Mouse (Mus musculus) MEL (cell line): ENCODE data around the gene Bmf. TPM values are rescaled to one million over a fixed set of nuclear protein-coding genes. Genes with fewer than 3 reads are reported as not detected.

ENCODE experiments used
- DNase-seq: peaks from one replicate; pipeline ENCODE4 v3.0.0; 2011; ENCODE audit warnings: low read depth, low spot score
- H3K27ac ChIP-seq: 2 replicates; pipeline ENCODE4 v1.5.1; 2012; ENCODE audit warnings: low read depth, mild to moderate bottlenecking, control low read depth, low read length, moderate library complexity; ENCODE audit not compliant: control insufficient read depth
- H3K27me3 ChIP-seq, 2 experiments: fragments of 150-350 bp in 1 of 2; sonication (generic) in 1 of 2; 2 replicates each; pipeline ENCODE4 v1.6.1; 2012; ENCODE audit warnings: low read length in 2 of 2, mild to moderate bottlenecking in 2 of 2, improper control_type of control experiment in 1 of 2, moderate library complexity in 1 of 2; ENCODE audit not compliant: insufficient read depth in 2 of 2, control insufficient read depth in 1 of 2
- H3K36me3 ChIP-seq, 2 experiments: 2 replicates each; pipeline ENCODE4 v1.6.1; 2012 to 2014; ENCODE audit warnings: low read length in 2 of 2, improper control_type of control experiment in 1 of 2, inconsistent platforms in 1 of 2, mild to moderate bottlenecking in 1 of 2; ENCODE audit not compliant: insufficient read depth in 2 of 2, control insufficient read depth in 1 of 2
- H3K4me1 ChIP-seq, 2 experiments: fragments of 150-350 bp in 1 of 2; sonication (generic) in 1 of 2; 2 replicates each; pipeline ENCODE4 v1.6.1; 2012; ENCODE audit warnings: low read length in 2 of 2, improper control_type of control experiment in 1 of 2, mild to moderate bottlenecking in 1 of 2; ENCODE audit not compliant: insufficient read depth in 2 of 2, control insufficient read depth in 1 of 2
- H3K4me3 ChIP-seq, 2 experiments: fragments of 150-350 bp in 1 of 2; sonication (generic) in 1 of 2; 2 replicates each; pipeline ENCODE4 v1.5.1; 2012; ENCODE audit warnings: low read depth in 2 of 2, low read length in 2 of 2, mild to moderate bottlenecking in 2 of 2, moderate library complexity in 2 of 2, control low read depth in 1 of 2, improper control_type of control experiment in 1 of 2; ENCODE audit not compliant: control insufficient read depth in 1 of 2, insufficient read depth in 1 of 2
- H3K79me2 ChIP-seq: 2 replicates; pipeline ENCODE4 v1.6.1; 2012; ENCODE audit warnings: mild to moderate bottlenecking, low read length, moderate library complexity; ENCODE audit not compliant: control insufficient read depth, poor library complexity, insufficient read depth
- H3K9ac ChIP-seq: 2 replicates; pipeline ENCODE4 v1.6.1; 2012; ENCODE audit warnings: low read depth, mild to moderate bottlenecking, control low read depth, low read length, moderate library complexity; ENCODE audit not compliant: control insufficient read depth, poor library complexity, severe bottlenecking
- H3K9me3 ChIP-seq: fragments of 150-350 bp; sonication (generic); replicated peaks from 2 replicates; pipeline ENCODE4 v1.6.1; 2012; ENCODE audit warnings: mild to moderate bottlenecking, low read length, improper control_type of control experiment, moderate library complexity; ENCODE audit not compliant: insufficient read depth
- BHLHE40 ChIP-seq: IDR thresholded peaks from 2 replicates; pipeline ENCODE4 v1.6.1; 2012; ENCODE audit warnings: low read depth, mild to moderate bottlenecking, inconsistent platforms, low read length, improper control_type of control experiment, borderline replicate concordance
- CHD1 ChIP-seq: IDR thresholded peaks from 2 replicates; pipeline ENCODE4 v1.6.1; 2012; ENCODE audit warnings: low read depth, mild to moderate bottlenecking, inconsistent platforms, low read length, improper control_type of control experiment
- CHD2 ChIP-seq: IDR thresholded peaks from 2 replicates; pipeline ENCODE4 v1.6.1; 2011; ENCODE audit warnings: low read length, improper control_type of control experiment
- E2F4 ChIP-seq: IDR thresholded peaks from 2 replicates; pipeline ENCODE4 v1.6.1; 2011; ENCODE audit warnings: low read depth, low read length, improper control_type of control experiment, borderline replicate concordance
- ELF1 ChIP-seq: IDR thresholded peaks from 2 replicates; pipeline ENCODE4 v1.6.1; 2014; ENCODE audit warnings: low read depth, mild to moderate bottlenecking, inconsistent platforms, low read length, improper control_type of control experiment, moderate library complexity
- GABPA ChIP-seq: IDR thresholded peaks from 2 replicates; pipeline ENCODE4 v1.6.1; 2012; ENCODE audit warnings: low read depth, mild to moderate bottlenecking, inconsistent platforms, low read length, improper control_type of control experiment, moderate library complexity
- GATA1 ChIP-seq: IDR thresholded peaks from 2 replicates; pipeline ENCODE4 v1.6.1; 2011; ENCODE audit warnings: low read depth, low read length, improper control_type of control experiment
- HCFC1 ChIP-seq: IDR thresholded peaks from 2 replicates; pipeline ENCODE4 v1.6.1; 2012; ENCODE audit warnings: low read depth, mild to moderate bottlenecking, inconsistent platforms, low read length, improper control_type of control experiment, moderate library complexity
- MAFK ChIP-seq: IDR thresholded peaks from 2 replicates; pipeline ENCODE4 v1.6.1; 2011; ENCODE audit warnings: low read depth, mild to moderate bottlenecking, low read length, improper control_type of control experiment, borderline replicate concordance
- MAX ChIP-seq: IDR thresholded peaks from 2 replicates; pipeline ENCODE4 v1.6.1; 2011; ENCODE audit warnings: low read length, improper control_type of control experiment
- MEF2A ChIP-seq: IDR thresholded peaks from 2 replicates; pipeline ENCODE4 v1.6.1; 2014; ENCODE audit warnings: low read depth, mild to moderate bottlenecking, inconsistent platforms, low read length, improper control_type of control experiment; ENCODE audit not compliant: poor library complexity, insufficient replicate concordance, severe bottlenecking; ENCODE audit errors: extremely low read depth
- MXI1 ChIP-seq: IDR thresholded peaks from 2 replicates; pipeline ENCODE4 v1.6.1; 2011; ENCODE audit warnings: mild to moderate bottlenecking, low read depth, low read length, improper control_type of control experiment
- MYB ChIP-seq: IDR thresholded peaks from 2 replicates; pipeline ENCODE4 v1.6.1; 2011; ENCODE audit warnings: mild to moderate bottlenecking, low read depth, low read length, improper control_type of control experiment
- POLR2A ChIP-seq, 2 experiments: IDR thresholded peaks; 2 replicates each; pipeline ENCODE4 v1.6.1; 2011 to 2012; ENCODE audit warnings: low read length in 2 of 2, mild to moderate bottlenecking in 2 of 2, control low read depth in 1 of 2, improper control_type of control experiment in 1 of 2, low read depth in 1 of 2, moderate library complexity in 1 of 2; ENCODE audit not compliant: control insufficient read depth in 1 of 2, insufficient read depth in 1 of 2, poor library complexity in 1 of 2
- POLR2AphosphoS5 ChIP-seq: IDR thresholded peaks from 2 replicates; pipeline ENCODE4 v1.6.1; 2012; ENCODE audit warnings: low read depth, borderline replicate concordance, mild to moderate bottlenecking, inconsistent platforms, low read length, moderate library complexity, mixed read lengths
- RCOR1 ChIP-seq: IDR thresholded peaks from 2 replicates; pipeline ENCODE4 v1.6.1; 2012; ENCODE audit warnings: low read depth, mild to moderate bottlenecking, inconsistent platforms, low read length, improper control_type of control experiment
- TBP ChIP-seq: IDR thresholded peaks from 2 replicates; pipeline ENCODE4 v1.8.0; 2011; ENCODE audit warnings: low read depth, low read length, improper control_type of control experiment
- UBTF ChIP-seq: IDR thresholded peaks from 2 replicates; pipeline ENCODE4 v1.6.1; 2012; ENCODE audit warnings: low read depth, mild to moderate bottlenecking, inconsistent platforms, low read length, improper control_type of control experiment, moderate library complexity, borderline replicate concordance; ENCODE audit not compliant: insufficient read depth
- ZC3H11A ChIP-seq: IDR thresholded peaks from 2 replicates; pipeline ENCODE4 v1.6.1; 2012; ENCODE audit warnings: low read depth, mild to moderate bottlenecking, inconsistent platforms, low read length, improper control_type of control experiment
- ZKSCAN1 ChIP-seq: IDR thresholded peaks from 2 replicates; pipeline ENCODE4 v1.6.1; 2012; ENCODE audit warnings: low read depth, mild to moderate bottlenecking, inconsistent platforms, low read length, improper control_type of control experiment, moderate library complexity
- ZNF384 ChIP-seq: IDR thresholded peaks from 2 replicates; pipeline ENCODE4 v1.6.1; 2012; ENCODE audit warnings: low read depth, mild to moderate bottlenecking, inconsistent platforms, low read length, improper control_type of control experiment
- polyA plus RNA-seq, 2 experiments: library from polyadenylated mRNA; stranded (reverse) in 1 of 2; unstranded in 1 of 2; fragments of >175 nt in 1 of 2; fragments of >200 nt in 1 of 2; gene quantifications; 2 replicates each; pipeline versions ENCODE4 v1.2.1 to v1.2.4; 2012; ENCODE audit warnings: low replicate concordance in 2 of 2, low read depth in 1 of 2; ENCODE audit not compliant: insufficient read length in 2 of 2, insufficient read depth in 1 of 2, missing spikeins in 1 of 2
- total RNA-seq: library from RNA; depleted of rRNA; stranded (reverse); fragments of 300-350 nt; gene quantifications from 2 replicates; pipeline ENCODE4 v1.2.3, GENCODE M21; 2012

The Bmf gene
- total and polyA plus RNA-seq, 3 experiments = 0.39 to 0.50 TPM; not detected in 1

DNA sequence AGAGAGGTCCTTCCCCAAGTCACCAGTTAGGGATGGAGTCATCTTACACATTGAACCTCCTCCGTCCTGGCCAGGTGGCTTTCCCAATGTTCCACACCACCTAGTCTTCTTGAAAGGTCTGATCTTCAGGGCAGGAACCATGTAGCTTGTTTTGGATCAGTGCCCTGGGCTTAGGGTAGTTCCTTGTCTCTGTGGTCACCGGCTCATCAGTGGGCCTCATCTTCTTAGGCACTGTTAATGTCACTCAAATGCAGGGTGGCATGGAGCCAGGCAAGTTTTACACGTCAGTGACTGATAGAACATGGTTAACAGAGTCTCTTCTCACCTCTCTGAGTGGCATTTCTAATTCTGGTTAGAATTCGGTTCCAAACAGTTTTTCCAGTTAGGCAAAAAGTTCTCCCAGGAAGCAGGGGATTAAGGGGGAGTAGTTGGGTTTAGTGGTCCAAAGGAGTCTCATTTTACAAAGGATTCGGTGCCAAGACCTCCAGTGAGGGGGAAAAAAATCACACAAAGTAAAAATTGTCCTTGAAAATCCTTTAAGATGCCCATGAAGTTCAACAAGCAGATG lies 26.2 kb downstream of the Bmf start:
- no peak overlapping the region for H3K27ac ChIP-seq

DNA sequence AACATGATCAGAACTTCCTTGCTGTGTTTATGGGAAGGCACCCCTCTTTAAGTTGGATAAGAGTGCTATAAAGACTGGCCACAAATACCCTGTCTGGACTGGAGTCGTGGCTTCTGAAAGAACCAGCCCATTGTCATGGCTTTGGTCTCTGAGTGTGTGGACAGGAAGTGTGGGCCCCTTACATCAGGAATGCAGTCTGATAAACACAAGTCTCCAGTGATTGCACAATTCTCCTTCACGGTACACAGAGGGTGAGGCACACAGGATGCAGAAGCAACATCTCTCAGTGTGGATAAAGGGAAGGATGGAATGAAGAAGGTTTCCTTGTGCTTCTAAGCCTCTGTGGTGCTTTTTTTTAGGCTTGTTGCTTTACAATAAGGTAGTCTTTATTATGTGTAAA lies 27.2 kb downstream of the Bmf start:
- peaks cover 0 to 7% of the 10 kb centered on the region in 2 experiments; a peak in 3 of 4 replicates for H3K4me1 ChIP-seq
- H3K27ac ChIP-seq = no peak overlapping the region

More for the DNA sequence above, 26.2 kb downstream of the Bmf start:
- peak; percentile 27 for DNase-seq
- Histone ChIP-seq H3K9me3 (no peaks in the 10 kb centered on the region), H3K4me3 (no peak overlapping the region), H3K36me3 (no peaks in the 10 kb centered on the region; a peak in 1 of 4 replicates), H3K9ac (no peak overlapping the region), H3K4me1 (peaks cover 0 to 7% of the 10 kb centered on the region in 2 experiments; a peak in 3 of 4 replicates), H3K79me2 (no peaks in the 10 kb centered on the region), H3K27me3 (peaks cover 3 to 4% of the 10 kb centered on the region in 2 experiments; a peak in 3 of 4 replicates)
- TF ChIP-seq HCFC1 (no peak), MYB (no peak), E2F4 (no peak), UBTF (no peak), ELF1 (no peak), ZC3H11A (no peak), TBP (no peak), ZKSCAN1 (no peak), CHD2 (no peak), MEF2A (no peak), POLR2A (IDR thresholded peaks at IDR 0.05; ENCODE audit: control insufficient read depth in 1 of 2, insufficient read depth in 1 of 2, low read depth in 1 of 2, low read length in 2 of 2, poor library complexity in 1 of 2) (no peak), MXI1 (no peak), POLR2AphosphoS5 (no peak), RCOR1 (no peak), CHD1 (no peak), GATA1 (no peak), GABPA (no peak), ZNF384 (no peak), BHLHE40 (no peak)

More for the DNA sequence above, 27.2 kb downstream of the Bmf start:
- H3K36me3 ChIP-seq = no peaks in the 10 kb centered on the region; a peak in 1 of 4 replicates
- TF ChIP-seq BHLHE40 (no peak), MAFK (no peak), HCFC1 (no peak), MAX (no peak), ZNF384 (no peak), E2F4 (no peak), MYB (no peak)
- TF ChIP-seq, all 39 proteins: peak for 0
- H3K9ac ChIP-seq = no peak overlapping the region
- H3K9me3 ChIP-seq = no peaks in the 10 kb centered on the region
- H3K79me2 ChIP-seq = no peaks in the 10 kb centered on the region
- H3K27me3 ChIP-seq = peaks cover 0 to 4% of the 10 kb centered on the region in 2 experiments; a peak in 1 of 4 replicates
- no peak overlapping the region for H3K4me3 ChIP-seq
- no peak for DNase-seq
